Mouse (Mus musculus): ENCODE measurements around the gene Gorab.

Gorab gene

DNA sequence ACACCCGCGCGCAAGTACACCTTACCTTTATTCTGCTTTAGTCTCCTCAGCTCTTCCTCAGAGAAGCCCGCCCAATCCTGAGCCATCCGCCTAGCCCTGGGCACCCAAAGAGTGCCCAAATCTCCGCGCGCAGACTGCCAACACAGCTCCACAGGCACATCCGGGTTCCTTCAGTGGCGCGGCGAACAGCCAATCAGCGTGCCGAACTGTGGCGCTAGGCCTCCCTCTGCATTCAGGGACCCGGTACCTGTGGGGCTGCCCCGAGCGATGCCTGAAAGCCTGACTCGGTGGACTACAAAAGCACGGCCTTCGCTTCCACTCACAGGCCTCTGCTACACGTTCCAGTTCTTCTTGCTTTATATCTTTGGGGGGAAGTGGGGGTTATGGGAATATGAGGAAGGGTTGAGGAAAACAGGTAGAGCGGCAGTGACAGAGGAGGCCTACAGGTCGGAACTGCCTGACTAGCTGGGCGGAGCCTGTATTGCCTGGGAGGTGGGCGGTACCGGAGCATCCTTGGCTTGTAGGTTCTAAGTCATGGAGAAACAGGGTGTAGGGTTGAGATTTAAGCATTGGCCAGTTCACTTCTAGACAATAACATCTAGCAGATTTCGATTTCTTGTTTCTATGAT is at the start of gene Gorab:
Gorab (minus strand) TSS at position 172 of the 629 bp plus-strand sequence.
- DNase-seq = peak; percentile 96

DNA sequence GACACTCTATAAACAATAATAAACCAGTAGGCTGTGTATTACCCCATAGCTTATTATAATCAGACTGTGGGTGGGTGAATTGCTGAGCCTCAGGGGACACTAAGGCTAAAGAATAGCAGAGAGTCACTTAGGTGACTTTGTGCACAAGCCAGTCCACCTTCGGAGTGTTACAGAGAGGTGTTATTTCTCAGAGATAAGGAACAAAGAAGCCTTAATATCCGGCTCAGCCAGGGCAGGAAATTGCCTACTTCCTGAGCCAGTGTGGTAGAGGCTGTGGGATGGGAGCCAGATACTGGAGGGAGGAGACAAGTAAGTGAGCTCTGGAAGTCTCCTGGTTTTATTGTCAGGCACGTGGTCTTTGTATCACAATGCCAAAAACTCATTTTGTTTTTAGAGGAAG is 40.4 kb upstream of the Gorab start:
- no peak for DNase-seq

DNA sequence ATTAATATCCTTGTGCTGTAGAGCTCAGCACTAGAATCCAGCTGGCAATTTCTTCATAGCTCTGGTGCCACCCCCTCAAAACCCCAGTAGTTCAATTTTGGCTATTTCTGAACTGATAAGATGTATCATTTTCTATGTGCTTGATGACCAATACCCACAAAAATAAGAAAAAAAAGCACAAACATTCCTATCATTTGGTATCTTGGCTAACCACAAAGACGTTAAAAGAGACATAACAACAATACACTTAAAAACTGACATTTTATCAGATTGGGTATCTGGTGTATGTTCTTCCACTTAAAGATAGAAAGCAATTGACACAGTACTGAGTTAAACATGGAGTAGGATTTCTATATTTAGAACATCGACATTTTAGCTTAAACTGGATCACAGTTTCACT is 35.5 kb upstream of the Gorab start:
- no peak for DNase-seq

- DNase-seq = no peak
Measured at GRCm38 (mm10) chr1:163423467-163424014, 20.1 kb upstream of the Gorab start.

- DNase-seq = no peak
Measured at GRCm38 (mm10) chr1:163417191-163417590, 13.7 kb upstream of the Gorab start.

- no peak for DNase-seq
Measured at GRCm38 (mm10) chr1:163414200-163414599, 10.7 kb upstream of the Gorab start.

DNA sequence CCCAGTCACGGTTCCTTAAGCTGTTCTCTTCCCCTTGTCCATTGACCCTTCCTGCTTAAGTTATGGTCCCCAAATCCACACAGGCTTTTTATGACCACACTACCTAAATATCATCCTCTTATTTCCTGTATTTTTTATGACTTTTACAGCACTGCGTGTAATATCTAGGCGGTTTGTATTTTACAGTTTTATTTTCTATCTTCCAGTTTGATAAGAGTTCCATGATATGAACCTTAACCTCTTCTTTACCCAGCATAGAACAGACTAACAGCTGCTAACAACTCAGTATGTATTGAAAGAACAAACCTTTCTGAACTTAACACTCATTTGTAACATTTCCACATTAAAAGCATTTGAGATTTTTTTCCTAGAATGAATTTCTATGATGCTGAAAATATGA is 2.7 kb upstream of the Gorab start:
- DNase-seq = no peak

DNA sequence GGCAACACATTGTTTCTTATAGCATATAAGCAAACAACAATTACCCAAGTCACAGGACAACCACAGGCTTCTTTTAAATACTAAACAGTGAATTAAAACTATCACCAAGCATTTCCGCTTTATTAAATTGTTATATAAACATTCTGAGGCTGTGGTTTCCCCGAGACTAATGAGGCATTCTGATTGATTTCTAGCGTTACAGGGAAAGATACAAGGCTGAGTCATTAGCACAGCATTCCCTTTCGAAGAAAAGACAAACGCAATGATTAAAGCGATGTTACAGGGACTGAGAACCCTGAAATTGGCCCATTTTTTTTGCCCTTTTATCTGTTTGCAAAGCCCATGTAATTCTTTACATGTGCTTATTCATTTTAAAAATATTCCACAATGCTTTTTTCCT is 12.1 kb downstream of the Gorab start:
- no peak for DNase-seq

DNA sequence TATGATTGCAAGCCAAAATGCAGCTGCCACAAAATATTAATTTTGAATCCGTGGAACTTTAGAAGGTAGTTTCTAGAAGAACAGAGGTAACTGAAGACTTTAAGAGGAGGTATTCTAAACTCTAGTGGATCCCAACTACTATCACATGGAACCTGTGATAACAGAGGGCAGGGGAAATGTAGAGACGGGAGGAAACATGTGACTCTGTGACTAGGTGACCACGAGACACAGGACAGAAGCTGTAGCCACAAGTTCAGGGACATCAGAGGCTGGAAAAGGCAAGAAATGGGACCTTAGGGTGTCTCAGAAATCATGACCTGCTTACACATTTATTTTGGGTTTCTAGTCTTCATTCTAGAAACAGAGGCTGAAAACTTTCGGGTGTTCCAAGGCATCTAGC is 13.4 kb downstream of the Gorab start:
- DNase-seq = no peak

DNA sequence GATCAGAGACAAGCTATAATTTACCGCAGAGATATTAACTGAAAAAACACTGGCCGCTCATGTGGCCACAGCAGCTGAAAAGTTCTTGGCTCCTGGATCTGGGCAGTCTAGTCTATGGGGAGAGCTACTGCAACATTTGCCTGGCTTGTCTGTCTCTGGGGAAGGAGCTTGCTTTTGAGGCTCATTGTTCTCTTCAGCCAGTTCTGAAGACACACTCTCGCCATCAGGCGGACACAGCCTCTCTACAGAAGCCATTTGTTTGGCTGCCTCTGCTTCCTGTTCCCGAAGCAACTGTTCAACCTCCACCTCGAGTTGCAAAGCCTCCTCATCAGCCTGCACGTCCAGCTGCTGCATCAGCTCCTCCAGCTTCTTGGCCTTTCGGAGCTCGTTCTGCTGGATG is 17.3 kb downstream of the Gorab start:
- DNase-seq = no peak

- no peak for DNase-seq
Measured at GRCm38 (mm10) chr1:163383442-163384027, 19.9 kb downstream of the Gorab start.

DNA sequence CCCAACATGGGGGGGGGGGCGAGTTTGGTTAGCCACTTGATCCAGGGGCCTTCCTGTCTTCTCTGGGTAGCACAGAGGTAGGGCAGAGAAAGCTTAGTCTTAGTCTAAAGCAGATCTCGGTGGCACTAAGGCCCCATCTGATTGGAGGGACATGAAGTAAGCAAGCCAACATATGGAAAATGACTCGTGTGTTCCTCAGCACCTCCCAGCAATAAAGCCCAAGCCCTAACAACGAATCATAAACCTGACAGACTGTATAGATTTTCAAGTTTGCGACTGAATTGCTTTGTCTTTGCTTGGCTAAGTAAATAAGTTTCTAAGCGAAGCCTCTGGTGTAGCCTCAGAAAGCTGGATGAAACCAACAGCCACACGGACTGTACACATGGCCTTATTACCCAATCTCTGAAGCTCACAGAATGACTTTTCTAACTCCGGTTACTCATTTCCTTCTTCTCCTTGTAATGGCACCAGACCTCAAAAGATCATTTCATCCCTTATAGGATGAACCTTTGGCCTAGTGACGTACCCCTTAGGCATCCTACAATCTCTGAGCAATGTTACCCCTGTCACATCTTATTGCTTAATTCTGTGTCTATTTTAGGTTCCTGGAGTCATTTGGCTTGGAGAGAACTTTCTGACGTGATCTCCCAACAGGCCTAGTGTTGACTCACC is 21.3 kb downstream of the Gorab start:
- no peak for DNase-seq

DNA sequence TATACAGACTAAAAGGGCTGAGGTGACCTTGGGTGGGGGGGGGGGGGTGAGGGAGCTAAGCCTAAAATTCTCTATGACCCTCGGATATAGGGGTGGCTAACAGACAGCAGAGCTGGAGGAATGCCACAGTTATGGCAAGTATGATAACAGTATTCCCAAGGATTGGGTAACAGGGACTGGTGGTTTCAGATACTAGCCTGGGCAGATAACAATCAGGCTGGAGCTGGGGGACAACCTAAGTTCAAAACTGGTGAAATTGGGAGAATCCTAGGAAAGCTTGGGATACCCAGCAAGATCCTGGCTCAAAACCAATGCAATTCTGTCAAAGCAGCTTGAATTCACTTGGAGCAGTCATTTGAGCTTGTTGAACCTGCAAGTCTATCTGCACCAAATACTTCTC is 22.9 kb downstream of the Gorab start:
- DNase-seq = no peak

GRCm38 (mm10) chr1:163380072-163380471 is 23.4 kb downstream of the Gorab start:
- DNase-seq = no peak

DNA sequence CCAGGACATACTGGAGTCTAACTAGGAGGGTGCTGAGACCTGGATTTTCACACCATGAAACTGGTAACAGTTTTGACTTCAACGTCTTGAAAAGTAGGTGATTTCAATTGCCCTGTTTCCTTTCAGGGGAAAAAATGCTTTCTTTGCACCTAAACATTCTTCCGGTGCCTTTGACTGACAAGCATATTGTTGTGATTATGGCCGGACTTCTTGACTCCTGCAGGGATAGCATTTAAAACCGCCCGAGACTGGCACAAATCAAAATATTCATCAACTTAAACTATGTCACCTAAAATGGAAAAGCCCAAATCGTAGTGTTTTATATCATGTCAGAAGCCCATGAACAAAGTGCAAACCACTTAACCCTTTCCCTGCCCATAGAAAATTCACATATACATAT is 25.5 kb downstream of the Gorab start:
- no peak for DNase-seq

- no peak for DNase-seq
Measured at GRCm38 (mm10) chr1:163376818-163377581, 26.5 kb downstream of the Gorab start.

DNA sequence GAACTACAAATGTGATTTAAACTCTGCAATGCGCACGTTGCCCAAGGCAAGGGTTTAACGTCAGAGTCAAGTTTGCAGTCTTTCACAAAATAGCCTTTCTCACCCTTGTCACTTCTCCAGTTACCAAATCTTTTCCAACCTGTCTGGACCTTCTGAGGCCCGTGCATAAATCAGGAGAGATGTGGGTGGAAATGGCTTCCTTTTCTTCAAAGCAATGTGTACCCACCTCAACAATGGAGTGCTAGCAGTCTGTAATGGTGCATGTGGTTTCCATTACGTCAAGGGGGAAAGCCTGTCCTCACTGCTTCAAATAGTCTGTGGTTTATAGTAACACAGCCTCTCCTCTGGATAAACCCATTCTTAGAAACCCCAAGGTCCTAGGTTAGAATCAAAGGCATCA is 29.0 kb downstream of the Gorab start:
- no peak for DNase-seq

DNA sequence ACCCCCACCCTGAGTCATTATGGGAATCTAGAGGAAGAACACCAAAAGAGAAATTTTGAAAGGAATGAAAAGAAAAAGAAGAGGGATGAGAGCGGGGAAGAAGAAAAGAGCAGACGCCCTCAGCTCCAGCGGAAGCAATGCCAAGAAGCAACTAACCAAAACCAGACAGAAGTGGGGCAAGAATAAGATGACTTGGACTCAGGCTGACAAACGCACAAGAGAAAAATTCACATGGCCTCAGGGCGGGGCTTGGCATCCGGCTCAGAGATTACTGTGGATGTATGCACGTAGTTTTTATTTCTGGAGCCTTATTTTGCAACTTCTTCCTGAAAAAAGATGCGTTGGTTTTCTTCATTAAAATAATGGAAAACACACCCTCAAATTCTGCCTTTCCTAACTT is 41.3 kb downstream of the Gorab start:
- peak; percentile 8 for DNase-seq

GRCm38 (mm10) chr1:163361376-163361775 is 42.1 kb downstream of the Gorab start:
- no peak for DNase-seq

DNA sequence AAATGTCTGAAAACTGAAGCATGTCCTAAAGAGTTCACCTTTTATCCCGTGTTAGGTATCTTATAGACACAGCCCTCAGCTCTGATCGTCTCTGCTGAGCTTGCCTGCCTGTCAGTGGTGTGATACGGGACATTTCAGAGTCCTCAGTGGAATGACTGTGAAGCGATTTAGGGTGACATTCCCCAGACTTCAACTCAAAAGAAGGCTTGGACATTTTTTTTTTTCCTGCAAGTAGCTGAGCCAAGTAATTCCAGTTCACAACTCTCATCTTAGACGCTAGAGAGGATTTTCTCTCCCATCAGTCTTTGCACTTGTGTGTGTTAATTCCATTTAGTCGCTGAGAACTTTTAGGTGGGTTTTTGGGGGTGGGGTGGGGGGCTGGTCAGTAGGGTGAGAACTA is 42.7 kb downstream of the Gorab start:
- no peak for DNase-seq

DNA sequence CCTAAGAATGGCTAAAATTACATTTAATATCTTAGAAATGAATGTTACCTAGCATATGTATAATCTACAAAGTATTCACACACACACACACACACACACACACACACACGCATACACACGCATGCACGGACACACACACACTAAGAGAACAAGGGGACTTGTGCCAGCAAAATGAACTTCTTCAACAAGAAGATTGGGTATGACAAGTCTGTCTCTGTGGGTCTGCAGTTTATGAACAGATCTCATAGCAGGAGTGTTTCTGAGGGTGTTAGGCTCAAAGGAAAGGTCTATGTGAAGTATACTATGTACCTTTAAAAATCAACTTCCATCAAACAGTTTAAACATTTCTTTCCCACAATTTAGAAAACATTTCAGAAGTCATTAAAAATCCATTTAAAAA is 43.9 kb downstream of the Gorab start:
- no peak for DNase-seq

DNA sequence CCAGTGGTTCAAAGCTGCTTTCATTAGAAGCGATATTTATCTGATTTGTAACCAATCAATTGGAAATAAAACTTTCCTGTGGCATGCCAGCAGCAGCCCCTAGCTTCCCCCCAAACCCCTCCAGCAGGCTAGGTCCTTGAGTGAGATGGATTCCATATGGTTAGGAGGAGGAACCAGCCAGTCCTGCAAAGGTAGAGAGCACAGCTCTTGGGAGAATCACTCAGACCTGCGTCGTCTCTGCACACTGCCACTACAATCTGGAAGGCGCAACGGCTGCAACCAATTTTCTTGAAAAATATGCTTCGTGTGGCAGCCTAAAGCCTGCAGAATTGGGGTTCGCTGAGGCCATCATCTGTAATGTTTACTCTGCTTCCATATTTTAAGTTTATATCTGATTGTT is 45.3 kb downstream of the Gorab start:
- no peak for DNase-seq

- DNase-seq = no peak
Measured at GRCm38 (mm10) chr1:163357733-163358132, 45.7 kb downstream of the Gorab start.

GRCm38 (mm10) chr1:163356167-163356566 is 47.3 kb downstream of the Gorab start:
- DNase-seq = no peak
